14 mouse cellular contexts compared by ENCODE assay signal in the genomic region with DNA sequence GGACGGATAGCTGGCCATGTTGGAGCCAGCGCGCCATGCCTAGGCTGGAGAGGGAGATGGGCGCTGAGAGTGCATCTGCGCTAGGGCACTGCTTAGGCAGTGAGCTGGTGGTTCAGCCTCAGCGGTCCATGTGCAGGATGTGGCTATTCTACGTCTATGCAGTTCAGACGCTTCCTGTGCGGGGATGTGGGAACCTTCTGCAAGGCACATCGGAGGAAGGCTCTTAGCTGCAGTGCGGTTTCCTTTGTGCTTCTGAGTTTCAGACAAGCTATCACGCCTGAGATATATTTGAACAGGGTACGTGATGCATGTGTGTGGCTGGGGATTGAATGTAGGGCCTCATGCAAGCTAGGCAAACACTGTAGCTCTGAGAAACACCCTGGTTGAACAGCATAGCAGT. TPM values are rescaled to one million over a fixed set of nuclear protein-coding genes. Genes with fewer than 3 reads are reported as not detected.
DNase-seq lines count a peak whose midpoint lies in the region; ATAC-seq and TF ChIP-seq lines count a peak whose summit lies in the region.
"Had no signal": no experiment of that assay in that cellular context is flagged by ENCODE, and none has a peak within 500 bp of the region (broad histone marks: within the 10 kb centered on the region; RNA-seq: fewer than 3 reads in every experiment).

No protein-coding gene starts in this region.

- H3K4me3 ChIP-seq in lung, postnatal 0 days (ENCODE audit: low read depth, low read length): no peak overlapping the region
- no peak overlapping the region for H3K4me3 ChIP-seq in liver, embryonic 13.5 days (replicated peaks)
- H3K4me3 ChIP-seq in intestine, embryonic 16.5 days (ENCODE audit: low read length): no peak overlapping the region
- H3K4me3 ChIP-seq: hindbrain, embryonic 12.5 days; limb, embryonic 12.5 days; neural tube, embryonic 12.5 days had no signal

- no peaks in the 10 kb centered on the region for H3K27me3 ChIP-seq in lung, postnatal 0 days (replicated peaks; ENCODE audit: insufficient read depth, low read length)
- no peaks in the 10 kb centered on the region for H3K27me3 ChIP-seq in liver, embryonic 13.5 days
- H3K27me3 ChIP-seq in intestine, embryonic 16.5 days (replicated peaks; ENCODE audit: control insufficient read depth, insufficient read depth, low read length): no peaks in the 10 kb centered on the region
- H3K27me3 ChIP-seq: hindbrain, embryonic 12.5 days; neural tube, embryonic 12.5 days had no signal

- TF ChIP-seq CTCF in lung, postnatal 0 days (IDR thresholded peaks at IDR 0.05): no peak

- H3K36me3 ChIP-seq in lung, postnatal 0 days (ENCODE audit: insufficient read depth, low read length): no peaks in the 10 kb centered on the region
- H3K36me3 ChIP-seq in liver, embryonic 13.5 days: no peaks in the 10 kb centered on the region
- no peaks in the 10 kb centered on the region for H3K36me3 ChIP-seq in intestine, embryonic 16.5 days (ENCODE audit: control insufficient read depth, insufficient read depth, low read length)
- H3K36me3 ChIP-seq: hindbrain, embryonic 12.5 days; limb, embryonic 12.5 days; neural tube, embryonic 12.5 days had no signal

- no peak for TF ChIP-seq EP300 in lung, postnatal 0 days (IDR thresholded peaks at IDR 0.05)

- H3K4me1 ChIP-seq in lung, postnatal 0 days (ENCODE audit: insufficient read depth, low read depth, low read length): no peaks in the 10 kb centered on the region
- H3K4me1 ChIP-seq in liver, embryonic 13.5 days (replicated peaks): no peaks in the 10 kb centered on the region
- no peaks in the 10 kb centered on the region for H3K4me1 ChIP-seq in intestine, embryonic 16.5 days (ENCODE audit: control insufficient read depth, insufficient read depth, low read length)
- H3K4me1 ChIP-seq: limb, embryonic 12.5 days; neural tube, embryonic 12.5 days had no signal

- H3K9me3 ChIP-seq in lung, postnatal 0 days (ENCODE audit: low read length): no peaks in the 10 kb centered on the region
- no peaks in the 10 kb centered on the region for H3K9me3 ChIP-seq in liver, embryonic 13.5 days (replicated peaks)
- no peaks in the 10 kb centered on the region for H3K9me3 ChIP-seq in intestine, embryonic 16.5 days (ENCODE audit: control insufficient read depth, low read length)
- H3K9me3 ChIP-seq: hindbrain, embryonic 12.5 days; limb, embryonic 12.5 days; neural tube, embryonic 12.5 days had no signal

- no peak overlapping the region for H3K27ac ChIP-seq in lung, postnatal 0 days (ENCODE audit: low read length)
- H3K27ac ChIP-seq in liver, embryonic 13.5 days: no peak overlapping the region
- no peak overlapping the region for H3K27ac ChIP-seq in intestine, embryonic 16.5 days (ENCODE audit: low read length)
- H3K27ac ChIP-seq: hindbrain, embryonic 12.5 days; limb, embryonic 12.5 days; neural tube, embryonic 12.5 days; stomach, postnatal 0 days had no signal

- ATAC-seq in lung, postnatal 0 days: no peak
- peak; percentile 43 for ATAC-seq in liver, embryonic 13.5 days (ENCODE audit: low read depth)
- no peak for ATAC-seq in intestine, embryonic 16.5 days

- H3K9ac ChIP-seq in lung, postnatal 0 days (replicated peaks; ENCODE audit: low read depth): no peak overlapping the region
- H3K9ac ChIP-seq in liver, embryonic 13.5 days: no peak overlapping the region
- no peak overlapping the region for H3K9ac ChIP-seq in intestine, embryonic 16.5 days (ENCODE audit: low read depth, low read length)
- H3K9ac ChIP-seq: hindbrain, embryonic 12.5 days; limb, embryonic 12.5 days; neural tube, embryonic 12.5 days had no signal

- DNase-seq in lung, postnatal 36 days: peak; percentile 9
- no peak for DNase-seq in lung, postnatal 0 days (ENCODE audit: low spot score)
- no peak for DNase-seq in liver, embryonic 13.5 days
- peak; percentile 31 for DNase-seq in spleen, adult 12 weeks (ENCODE audit: low spot score)
- DNase-seq in kidney, postnatal 36 days: no peak
- DNase-seq in frontal cortex, adult 2 months (ENCODE audit: extremely low spot score in 1 of 2, low spot score in 1 of 2): no peak
- DNase-seq in adrenal gland, postnatal 10 days: no peak
- DNase-seq: gastrocnemius, postnatal 36 days; kidney, adult 9 months had no signal

- H3K4me2 ChIP-seq in lung, postnatal 0 days (replicated peaks; ENCODE audit: low read depth, low read length): no peak overlapping the region
- no peak overlapping the region for H3K4me2 ChIP-seq in liver, embryonic 13.5 days
- no peak overlapping the region for H3K4me2 ChIP-seq in intestine, embryonic 16.5 days (ENCODE audit: low read depth, low read length)
- H3K4me2 ChIP-seq: hindbrain, embryonic 12.5 days; limb, embryonic 12.5 days; neural tube, embryonic 12.5 days had no signal

- whole genome bisulfite sequencing in lung, postnatal 0 days: 77% methylated on average over 13 of the region's 13 CpGs
- WGBS in liver, embryonic 13.5 days (ENCODE audit: insufficient replicate concordance): 40% methylated on average over 13 of the region's 13 CpGs
- 86% methylated on average over 13 of the region's 13 CpGs for WGBS in intestine, embryonic 16.5 days

RNA-seq across cellular contexts. Expression of a gene that starts 54.4 kb away (rescaled TPM):
- polyA plus RNA-seq in lung, postnatal 0 days (2015; fragmentation: Nextera tagmentation; extraction: Ambion mirVana): 11.2 and 12.1 TPM in 2 replicates
- 42.1 and 52.3 TPM in 2 replicates for polyA plus RNA-seq in liver, embryonic 13.5 days (2015; fragmentation: Nextera tagmentation; extraction: Ambion mirVana)
- polyA plus RNA-seq in frontal cortex, adult 2 months (2012; rRNA removed): 31.8 and 35.5 TPM in 2 replicates
- 100 to 1,000 TPM in 1 of 2 experiments, 10 to 100 TPM in 1; 88.9 to 101 TPM for total RNA-seq in adrenal gland, postnatal 10 days (2021)
- polyA plus RNA-seq in intestine, embryonic 16.5 days (2015; fragmentation: Nextera tagmentation; extraction: Ambion mirVana): 54.5 and 55.6 TPM in 2 replicates

Comparison
In these comparisons a context has a peak if more than half of its experiments do, and no peak if none do; other contexts are left out.
1. DNase-seq: peak in lung, postnatal 36 days (single experiment) and spleen, adult 12 weeks (single experiment); none in lung, postnatal 0 days (single experiment), liver, embryonic 13.5 days (single experiment), kidney, postnatal 36 days (0 of 2), frontal cortex, adult 2 months (0 of 2) and adrenal gland, postnatal 10 days (single experiment).